Mouse (Mus musculus): Measurements from ENCODE around the gene Rpusd3. TPM values are rescaled to one million over a fixed set of nuclear protein-coding genes. Genes with fewer than 3 reads are reported as not detected.

Rpusd3 gene
- polyA plus RNA-seq, 1 experiment from 2014 or later = 22.2 TPM

DNA sequence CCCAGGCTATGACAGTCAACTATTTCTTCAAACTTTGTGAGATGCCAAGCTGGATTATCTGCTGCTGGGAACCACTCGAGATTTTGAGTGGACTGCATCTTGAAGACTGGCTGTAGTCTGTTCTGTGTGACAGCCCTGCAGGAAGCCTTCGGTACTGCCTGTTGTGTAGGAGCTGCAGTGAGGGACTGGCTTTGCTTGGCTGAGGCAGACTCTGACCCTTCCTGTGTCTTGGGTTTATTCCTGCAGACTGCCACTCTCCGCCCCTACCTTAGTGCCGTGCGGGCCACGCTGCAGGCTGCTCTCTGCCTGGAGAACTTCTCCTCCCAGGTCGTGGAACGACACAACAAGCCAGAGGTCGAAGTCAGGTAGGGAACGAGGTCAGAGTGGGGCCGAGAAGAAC, 38.7 kb downstream of the Rpusd3 start:
- 87% methylated on average over 11 of the region's 11 CpGs for WGBS (ENCODE audit: insufficient replicate concordance)
- no peak overlapping the region for H3K9ac ChIP-seq
- no peak overlapping the region; the same call in 1 of the 2 replicates for H3K4me3 ChIP-seq
- no peak overlapping the region for H3K27ac ChIP-seq
- H3K4me1 ChIP-seq = peaks cover 46% of the 10 kb centered on the region
- no peaks in the 10 kb centered on the region for H3K9me3 ChIP-seq (replicated peaks)
- no peak for ATAC-seq
- H3K4me2 ChIP-seq = peak overlapping the region; percentile 93
- no peaks in the 10 kb centered on the region for H3K27me3 ChIP-seq (replicated peaks)
- peaks cover 59% of the 10 kb centered on the region for H3K36me3 ChIP-seq

DNA sequence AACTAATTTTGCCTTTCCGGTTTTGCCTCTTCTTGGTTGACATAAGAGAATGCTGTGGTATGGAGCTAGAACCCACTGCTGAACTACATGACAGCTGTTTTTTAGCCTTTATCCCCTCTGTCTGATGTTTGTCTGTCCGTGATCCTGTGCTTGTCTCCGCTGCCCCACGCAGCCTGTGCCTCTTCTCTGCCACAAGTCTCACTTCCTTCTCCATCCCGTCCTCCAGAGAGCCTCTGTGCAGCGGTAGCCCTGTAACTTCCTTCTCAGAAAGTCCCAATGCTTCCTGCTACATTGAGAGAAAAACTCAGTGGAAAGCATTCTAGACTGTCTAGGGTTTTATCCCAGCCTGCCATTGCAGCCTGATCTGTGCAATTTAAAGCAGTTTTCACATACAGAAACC, 39.9 kb downstream of the Rpusd3 start:
- peak overlapping the region; percentile 22; the same call in 1 of the 2 replicates for H3K27ac ChIP-seq
- ATAC-seq = no peak
- H3K36me3 ChIP-seq = peaks cover 59% of the 10 kb centered on the region
- H3K27me3 ChIP-seq (replicated peaks) = no peaks in the 10 kb centered on the region
- no peaks in the 10 kb centered on the region for H3K9me3 ChIP-seq (replicated peaks)
- peaks cover 56% of the 10 kb centered on the region for H3K4me1 ChIP-seq
- 24% methylated on average over 6 of the region's 6 CpGs for WGBS (ENCODE audit: insufficient replicate concordance)
- peak overlapping the region; percentile 93 for H3K4me2 ChIP-seq
- peak overlapping the region; percentile 83 for H3K4me3 ChIP-seq
- H3K9ac ChIP-seq = peak overlapping the region; percentile 93

DNA sequence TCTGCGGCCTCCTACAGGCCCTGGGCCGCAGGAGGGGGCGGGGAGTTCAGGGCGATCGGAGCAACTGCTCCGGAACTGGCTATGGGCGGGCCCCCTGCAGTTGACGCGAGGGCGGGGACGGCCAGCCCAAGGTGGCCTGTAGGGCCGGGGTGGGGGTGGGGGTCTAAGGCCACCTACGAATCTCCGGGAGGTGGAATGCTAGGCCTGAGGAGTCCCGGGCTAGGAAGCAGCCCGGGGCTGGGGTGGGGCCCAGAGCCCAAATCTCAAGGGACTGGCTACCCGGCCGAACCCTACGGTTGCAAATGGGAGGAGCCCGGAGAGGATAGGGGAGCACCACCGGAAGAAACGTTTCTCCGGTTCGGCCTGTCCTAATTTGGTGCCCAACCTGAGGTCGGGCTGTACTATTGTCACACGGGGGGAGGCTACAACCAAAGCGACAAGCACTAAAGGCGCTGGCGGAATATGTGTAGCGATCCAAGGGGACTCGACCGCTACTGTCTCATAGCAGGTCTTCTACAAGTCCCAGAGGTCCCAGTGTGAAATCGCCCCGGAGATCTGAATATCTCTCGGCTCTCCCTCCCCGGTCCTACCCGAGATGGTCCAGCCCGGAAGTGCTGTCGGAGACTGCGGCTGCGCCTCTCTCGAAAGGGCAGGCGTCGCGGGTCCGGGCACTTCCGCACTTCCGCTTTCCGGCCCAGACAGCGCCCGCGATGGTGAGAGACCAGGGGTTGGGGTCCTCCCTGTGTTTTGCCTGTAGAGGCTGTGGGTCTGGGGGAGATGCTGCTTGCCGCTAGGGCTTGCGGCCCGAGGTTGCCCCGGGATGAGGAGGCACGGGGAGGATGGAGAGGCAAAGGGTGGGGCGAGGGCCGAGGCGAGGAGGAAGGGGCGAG, 41.4 kb downstream of the Rpusd3 start, which contains the start of the genes Tada3 and Arpc4:
Gene Tada3 (minus strand): TSS at position 388 of the 890 bp plus-strand sequence.
Gene Arpc4 (plus strand): TSS at position 620 of the 890 bp plus-strand sequence.
- peaks cover 71% of the 10 kb centered on the region for H3K4me1 ChIP-seq
- peak within 1 kb of the TSS; percentile 97 for H3K27ac ChIP-seq
- no peaks in the 10 kb centered on the region for H3K9me3 ChIP-seq (replicated peaks)
- ATAC-seq = peak; percentile 92
- H3K9ac ChIP-seq = peak within 1 kb of the TSS; percentile 93
- peak within 1 kb of the TSS; percentile 93 for H3K4me2 ChIP-seq
- H3K27me3 ChIP-seq (replicated peaks) = no peaks in the 10 kb centered on the region
- under 1% methylated on average over 60 of the region's 61 CpGs for WGBS (ENCODE audit: insufficient replicate concordance)
- H3K4me3 ChIP-seq = peak within 1 kb of the TSS; percentile 83
- peaks cover 59% of the 10 kb centered on the region for H3K36me3 ChIP-seq

DNA sequence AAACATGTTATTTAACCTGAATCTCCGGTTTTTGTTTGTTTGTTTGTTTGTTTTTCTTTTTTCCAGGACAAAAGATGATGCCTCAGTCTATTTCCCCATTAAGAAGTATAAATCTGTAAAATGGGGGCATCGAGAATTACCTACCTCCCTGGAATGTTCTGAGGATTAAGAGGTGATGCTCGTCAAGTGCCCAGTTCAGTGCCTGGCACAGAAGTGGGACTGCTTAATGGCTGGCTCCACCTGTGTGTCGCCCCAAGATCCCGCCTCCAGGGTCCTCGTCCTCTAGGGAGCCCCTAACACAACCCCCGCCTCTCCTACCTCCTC, 42.0 kb downstream of the Rpusd3 start:
- 6% methylated on average over 7 of the region's 7 CpGs for WGBS (ENCODE audit: insufficient replicate concordance)
- no peak for ATAC-seq
- H3K36me3 ChIP-seq = peaks cover 59% of the 10 kb centered on the region
- H3K9me3 ChIP-seq (replicated peaks) = no peaks in the 10 kb centered on the region
- peak overlapping the region; percentile 93 for H3K4me2 ChIP-seq
- H3K4me1 ChIP-seq = peaks cover 77% of the 10 kb centered on the region
- peak overlapping the region; percentile 83 for H3K4me3 ChIP-seq
- H3K27me3 ChIP-seq (replicated peaks) = no peaks in the 10 kb centered on the region
- H3K27ac ChIP-seq = peak overlapping the region; percentile 97
- peak overlapping the region; percentile 93 for H3K9ac ChIP-seq

DNA sequence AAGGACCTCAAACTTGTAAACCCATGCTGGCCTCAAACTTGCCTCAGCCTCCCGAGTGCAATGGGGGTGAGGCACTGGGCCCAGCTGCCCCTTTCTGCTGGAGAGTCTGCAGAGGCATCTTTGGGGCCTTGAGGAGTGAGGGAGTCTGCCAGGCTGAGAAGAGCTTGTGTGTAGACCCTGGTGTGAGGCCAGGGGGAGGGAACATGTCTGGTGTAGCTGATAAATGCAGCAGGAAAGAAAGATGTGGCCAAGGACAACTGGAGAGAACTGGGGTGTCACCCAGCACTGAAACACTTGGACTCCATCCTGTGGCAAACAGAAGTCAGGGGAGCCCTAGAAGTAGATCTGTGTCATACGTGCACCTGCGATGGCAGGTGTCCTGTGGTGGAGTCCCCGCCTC, 45.6 kb downstream of the Rpusd3 start:
- peaks cover 50% of the 10 kb centered on the region for H3K4me1 ChIP-seq
- no peaks in the 10 kb centered on the region for H3K27me3 ChIP-seq (replicated peaks)
- peaks cover 73% of the 10 kb centered on the region for H3K36me3 ChIP-seq
- H3K9ac ChIP-seq = peak overlapping the region; percentile 60
- peak overlapping the region; percentile 14; the same call in 1 of the 2 replicates for H3K4me3 ChIP-seq
- peak overlapping the region; percentile 84 for H3K27ac ChIP-seq
- peak overlapping the region; percentile 55 for H3K4me2 ChIP-seq
- no peaks in the 10 kb centered on the region for H3K9me3 ChIP-seq (replicated peaks)
- WGBS (ENCODE audit: insufficient replicate concordance) = 54% methylated on average over 4 of the region's 4 CpGs
- ATAC-seq = peak; percentile 55

DNA sequence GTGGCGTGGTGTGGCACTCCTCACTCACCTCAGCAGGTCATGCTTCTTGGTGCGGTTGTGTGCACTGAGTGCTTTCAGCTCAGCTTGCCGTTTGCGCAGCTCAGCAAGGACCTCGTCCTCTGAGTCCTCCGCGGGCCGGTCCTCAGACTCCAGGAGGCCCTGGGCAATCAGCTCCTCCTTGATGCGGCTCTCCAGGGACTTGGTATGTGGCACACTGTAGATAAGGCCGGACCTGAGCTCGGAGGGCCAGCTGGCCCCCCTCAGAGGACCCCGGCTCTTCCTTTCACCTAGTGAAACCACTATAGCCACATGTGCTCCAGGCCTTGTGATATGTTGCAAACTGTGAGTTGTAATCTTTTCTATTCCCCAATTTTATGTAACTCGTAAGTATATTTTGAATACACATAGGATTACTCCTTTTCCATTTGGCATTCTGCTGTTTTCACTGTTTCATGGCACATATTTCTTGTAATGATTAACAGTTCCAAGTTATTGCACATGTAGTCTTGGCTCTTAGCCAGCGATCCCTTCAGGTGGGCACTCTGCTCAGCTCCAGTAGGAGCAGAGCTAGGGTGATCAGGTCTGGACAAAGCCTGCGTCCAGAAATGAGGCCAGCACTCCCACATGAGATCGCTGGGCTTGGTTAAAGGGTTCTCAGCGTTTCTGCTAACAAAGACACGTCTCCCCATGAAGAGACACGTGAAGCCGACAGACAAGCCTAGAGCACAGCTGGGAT, 48.8 kb downstream of the Rpusd3 start:
- Histone ChIP-seq H3K4me3 (no peak overlapping the region), H3K9ac (no peak overlapping the region), H3K9me3 (replicated peaks) (no peaks in the 10 kb centered on the region), H3K36me3 (peaks cover 88% of the 10 kb centered on the region), H3K27me3 (replicated peaks) (no peaks in the 10 kb centered on the region), H3K27ac (no peak overlapping the region), H3K4me2 (no peak overlapping the region), H3K4me1 (peaks cover 33% of the 10 kb centered on the region)
- no peak for ATAC-seq
- 85% methylated on average over 20 of the region's 20 CpGs for WGBS (ENCODE audit: insufficient replicate concordance)

DNA sequence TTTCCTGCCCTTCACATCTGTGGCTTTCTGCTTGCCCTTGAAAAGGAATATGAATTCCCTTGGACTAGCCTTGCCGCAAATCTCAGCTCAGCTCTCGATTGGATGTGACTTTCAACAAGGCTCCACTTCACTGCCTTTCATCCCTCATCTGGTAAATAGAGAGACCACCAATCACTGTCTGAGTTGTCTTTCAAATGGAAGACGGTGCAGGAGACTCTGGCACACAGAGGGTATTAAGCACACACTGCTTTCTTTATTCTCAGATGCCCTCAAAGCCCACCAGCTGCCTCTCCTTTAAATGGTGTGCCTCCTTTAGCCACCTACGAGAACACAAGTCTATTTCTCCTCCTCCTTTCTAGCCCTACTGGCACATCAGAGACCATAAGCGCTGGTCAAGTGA, 50.6 kb downstream of the Rpusd3 start:
- Histone ChIP-seq H3K27ac (no peak overlapping the region), H3K4me3 (no peak overlapping the region), H3K4me2 (no peak overlapping the region), H3K9ac (no peak overlapping the region), H3K9me3 (replicated peaks) (no peaks in the 10 kb centered on the region), H3K4me1 (peaks cover 19% of the 10 kb centered on the region), H3K36me3 (peaks cover 70% of the 10 kb centered on the region), H3K27me3 (replicated peaks) (no peaks in the 10 kb centered on the region)
- no peak for ATAC-seq
- 87% methylated on average over 5 of the region's 5 CpGs for WGBS (ENCODE audit: insufficient replicate concordance)

DNA sequence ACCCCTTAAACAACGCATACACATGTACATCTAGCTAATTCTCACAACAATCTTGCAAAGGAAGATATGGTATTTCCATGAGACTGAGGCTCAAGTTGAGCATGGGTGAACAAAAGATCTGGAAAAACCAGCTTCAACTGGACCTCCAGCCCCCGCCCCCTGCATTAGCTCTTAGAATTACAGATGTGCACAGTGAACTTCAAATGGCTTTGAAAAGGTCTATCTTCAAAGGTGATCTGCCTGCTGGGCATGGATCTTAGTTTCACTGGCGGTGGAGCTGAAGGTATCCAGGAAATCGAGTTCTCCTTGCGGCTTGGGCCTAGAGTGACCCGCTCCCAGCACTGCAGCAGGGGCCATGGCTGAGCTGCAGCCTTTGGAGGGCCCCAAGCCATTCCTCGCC, 51.0 kb downstream of the Rpusd3 start:
- 0 out of 2 replicates have a peak overlapping the region, but pooled peaks have one; percentile 5 for H3K27ac ChIP-seq
- peaks cover 14% of the 10 kb centered on the region for H3K4me1 ChIP-seq
- no peak overlapping the region for H3K9ac ChIP-seq
- H3K36me3 ChIP-seq = peaks cover 65% of the 10 kb centered on the region
- 86% methylated on average over 7 of the region's 7 CpGs for WGBS (ENCODE audit: insufficient replicate concordance)
- no peak overlapping the region for H3K4me2 ChIP-seq
- no peak overlapping the region for H3K4me3 ChIP-seq
- H3K27me3 ChIP-seq (replicated peaks) = no peaks in the 10 kb centered on the region
- H3K9me3 ChIP-seq (replicated peaks) = no peaks in the 10 kb centered on the region
- ATAC-seq = no peak

DNA sequence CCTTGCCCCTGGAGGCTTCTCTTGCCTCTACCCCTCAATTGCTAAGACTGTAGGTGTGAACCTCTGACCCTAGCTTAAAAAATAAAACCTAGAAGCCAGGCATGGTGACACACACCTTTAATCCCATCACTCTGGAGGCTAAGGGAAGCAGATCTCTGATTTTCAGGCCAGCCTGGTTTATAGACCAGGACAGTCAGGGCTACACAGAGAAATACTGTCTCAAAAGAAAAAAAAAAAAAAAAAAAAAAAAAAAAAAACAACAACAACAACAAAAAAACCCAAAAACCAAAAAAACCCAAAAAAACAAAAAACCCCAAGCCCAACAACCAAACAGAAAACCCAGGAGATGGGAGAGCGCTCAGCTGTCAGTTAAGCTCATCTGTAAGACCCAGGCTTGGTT, 51.6 kb downstream of the Rpusd3 start:
- 0 out of 2 replicates have a peak overlapping the region, but pooled peaks have one; percentile 5 for H3K27ac ChIP-seq
- H3K4me3 ChIP-seq = no peak overlapping the region
- H3K9ac ChIP-seq = no peak overlapping the region
- peaks cover 60% of the 10 kb centered on the region for H3K36me3 ChIP-seq
- 97% methylated on average over 1 of the region's 1 CpGs for WGBS (ENCODE audit: insufficient replicate concordance)
- H3K27me3 ChIP-seq (replicated peaks) = no peaks in the 10 kb centered on the region
- H3K4me1 ChIP-seq = peaks cover 9% of the 10 kb centered on the region
- H3K4me2 ChIP-seq = no peak overlapping the region
- no peaks in the 10 kb centered on the region for H3K9me3 ChIP-seq (replicated peaks)
- no peak for ATAC-seq

DNA sequence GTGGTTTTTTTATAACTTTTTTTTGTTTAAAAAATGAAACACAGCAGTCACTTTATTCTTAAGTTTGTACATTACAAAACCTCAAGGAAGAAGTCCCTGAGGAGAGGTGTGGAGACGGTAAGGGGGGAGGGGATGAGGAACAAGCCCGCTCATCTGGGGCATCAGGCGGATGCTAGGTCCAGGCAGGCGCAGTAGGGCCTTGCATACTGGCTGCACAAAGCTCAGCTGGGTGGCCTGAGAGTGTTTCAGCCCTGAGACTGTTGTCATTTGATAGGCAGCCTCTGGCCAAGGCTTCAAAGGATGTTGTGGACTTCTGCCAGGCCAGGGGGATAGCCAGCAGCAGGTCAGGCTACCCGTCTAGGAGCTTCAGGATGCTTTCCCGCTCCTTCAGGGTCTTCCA, 52.5 kb downstream of the Rpusd3 start:
- WGBS (ENCODE audit: insufficient replicate concordance) = 87% methylated on average over 6 of the region's 6 CpGs
- 0 out of 2 replicates have a peak, but pooled peaks cover 3% of the 10 kb centered on the region for H3K4me1 ChIP-seq
- H3K9me3 ChIP-seq (replicated peaks) = no peaks in the 10 kb centered on the region
- no peak overlapping the region for H3K9ac ChIP-seq
- H3K27me3 ChIP-seq (replicated peaks) = no peaks in the 10 kb centered on the region
- no peak overlapping the region for H3K4me2 ChIP-seq
- no peak overlapping the region for H3K27ac ChIP-seq
- H3K4me3 ChIP-seq = no peak overlapping the region
- no peak for ATAC-seq
- H3K36me3 ChIP-seq = peaks cover 51% of the 10 kb centered on the region
